Mouse (Mus musculus) E14TG2a.4 (cell line): ENCODE data around the gene Nap1l4.

ENCODE experiments used
- CTCF ChIP-seq: conservative IDR thresholded peaks from 2 replicates; pipeline ENCODE4 v1.5.1; 2014; ENCODE audit warnings: low read length
- NANOG ChIP-seq: IDR thresholded peaks from 2 replicates; pipeline ENCODE4 v1.6.1; 2014; ENCODE audit warnings: borderline replicate concordance, low read length, mixed read lengths
- POU5F1 ChIP-seq: IDR thresholded peaks from 2 replicates; pipeline ENCODE4 v1.6.1; 2014; ENCODE audit warnings: low read length, borderline replicate concordance

- TF ChIP-seq CTCF (no peak), POU5F1 (no peak), NANOG (no peak)
Observed at GRCm38 (mm10) chr7:143592255-143592654, 43.3 kb upstream of the Nap1l4 start.
